Mouse (Mus musculus) neural tube, embryonic 11.5 days (tissue): ENCODE results near the gene Il1rap. TPM values are rescaled to one million over a fixed set of nuclear protein-coding genes. Genes with fewer than 3 reads are reported as not detected.

ENCODE experiments used
- ATAC-seq: fragments of 200-750 bp; cut with Nextera tagmentation; 2 replicates; pipeline ENCODE4 v1.8.0; 2017; ENCODE audit warnings: moderate number of reproducible peaks, mild to moderate bottlenecking, moderate TSS enrichment, moderate library complexity; ENCODE audit not compliant: insufficient read depth, low FRiP score, low TSS enrichment
- DNase-seq: peaks from one replicate; pipeline ENCODE4 v3.0.0-alpha.2; 2015; ENCODE audit warnings: low spot score
- H3K27ac ChIP-seq: fragments of 300-500 bp; sonication (generic); 2 replicates; pipeline ENCODE4 v1.5.1; 2014; ENCODE audit warnings: low read depth, mild to moderate bottlenecking, low read length
- H3K27me3 ChIP-seq: fragments of 300-500 bp; sonication (generic); 2 replicates; pipeline ENCODE4 v1.6.1; 2014; ENCODE audit warnings: mild to moderate bottlenecking, low read length, mixed read lengths; ENCODE audit not compliant: control insufficient read depth, insufficient read depth
- H3K36me3 ChIP-seq: fragments of 300-500 bp; sonication (generic); 2 replicates; pipeline ENCODE4 v1.6.1; 2014; ENCODE audit warnings: mild to moderate bottlenecking, low read length, moderate library complexity, mixed read lengths; ENCODE audit not compliant: control insufficient read depth, insufficient read depth
- H3K4me1 ChIP-seq: fragments of 300-500 bp; sonication (generic); 2 replicates; pipeline ENCODE4 v1.6.1; 2014; ENCODE audit warnings: low read length, mixed read lengths; ENCODE audit not compliant: control insufficient read depth, insufficient read depth
- H3K4me2 ChIP-seq: fragments of 300-500 bp; sonication (generic); 2 replicates; pipeline ENCODE4 v1.6.1; 2014; ENCODE audit warnings: low read depth, mild to moderate bottlenecking, moderate library complexity
- H3K4me3 ChIP-seq: fragments of 300-500 bp; sonication (generic); 2 replicates; pipeline ENCODE4 v1.5.1; 2014; ENCODE audit warnings: low read depth, low read length
- H3K9ac ChIP-seq: fragments of 300-500 bp; sonication (generic); 2 replicates; pipeline ENCODE4 v1.6.1; 2014; ENCODE audit warnings: mild to moderate bottlenecking, low read length
- H3K9me3 ChIP-seq: fragments of 300-500 bp; sonication (generic); 2 replicates; pipeline ENCODE4 v1.6.1; 2016; ENCODE audit warnings: low read length; ENCODE audit not compliant: control insufficient read depth
- WGBS: fragments of 180-500 bp; shearing (Covaris S2); extraction: QIAGEN DNeasy Blood & Tissue Kit; methylation state at CpG from one replicate; pipeline ENCODE4 v1.1.7; 2014; 5-methylcytosine and 5-hydroxymethylcytosine counted together
- polyA plus RNA-seq: library from polyadenylated mRNA; unstranded; fragments of >200 nt; fragmentation: Nextera tagmentation; extraction: Ambion mirVana; gene quantifications from 2 replicates; pipeline ENCODE4 v1.2.1, GENCODE M21; 2014

Il1rap gene
- polyA plus RNA-seq, 1 experiment from 2014 or later: 8.9 TPM

- Histone ChIP-seq H3K4me3 (no peak overlapping the region), H3K36me3 (no peaks in the 10 kb centered on the region), H3K27ac (no peak overlapping the region), H3K27me3 (no peaks in the 10 kb centered on the region), H3K4me2 (no peak overlapping the region), H3K4me1 (no peaks in the 10 kb centered on the region), H3K9me3 (no peaks in the 10 kb centered on the region), H3K9ac (no peak overlapping the region)
- no peak for DNase-seq
- WGBS: 83% methylated on average over 5 of the region's 5 CpGs
- ATAC-seq: no peak
These were observed 17.1 kb downstream of the Il1rap start for GRCm38 (mm10) chr16:26598591-26598990.

- Histone ChIP-seq H3K9ac (no peak overlapping the region), H3K9me3 (no peaks in the 10 kb centered on the region), H3K27ac (no peak overlapping the region), H3K4me1 (no peaks in the 10 kb centered on the region), H3K4me2 (no peak overlapping the region), H3K36me3 (no peaks in the 10 kb centered on the region), H3K27me3 (no peaks in the 10 kb centered on the region), H3K4me3 (no peak overlapping the region)
- ATAC-seq (no peak), DNase-seq (no peak)
- 91% methylated on average over 1 of the region's 1 CpGs for WGBS
These were observed 20.0 kb downstream of the Il1rap start for GRCm38 (mm10) chr16:26601482-26601881.

GRCm38 (mm10) chr16:26604621-26605020 lies 23.1 kb downstream of the Il1rap start:
- no peak for DNase-seq
- no peak overlapping the region for H3K4me3 ChIP-seq
- no peak overlapping the region for H3K9ac ChIP-seq
- H3K27me3 ChIP-seq: no peaks in the 10 kb centered on the region
- no peak overlapping the region for H3K27ac ChIP-seq
- 88% methylated on average over 3 of the region's 3 CpGs for WGBS
- H3K36me3 ChIP-seq: no peaks in the 10 kb centered on the region
- no peaks in the 10 kb centered on the region for H3K4me1 ChIP-seq
- no peak overlapping the region for H3K4me2 ChIP-seq
- no peaks in the 10 kb centered on the region for H3K9me3 ChIP-seq
- no peak for ATAC-seq

- DNase-seq (no peak), ATAC-seq (no peak)
- Histone ChIP-seq H3K4me3 (no peak overlapping the region), H3K36me3 (no peaks in the 10 kb centered on the region), H3K9me3 (no peaks in the 10 kb centered on the region), H3K27ac (no peak overlapping the region), H3K9ac (no peak overlapping the region), H3K4me1 (no peaks in the 10 kb centered on the region), H3K4me2 (no peak overlapping the region), H3K27me3 (no peaks in the 10 kb centered on the region)
- 93% methylated on average over 2 of the region's 2 CpGs for WGBS
These were observed 26.5 kb downstream of the Il1rap start for GRCm38 (mm10) chr16:26608003-26608402.

GRCm38 (mm10) chr16:26610508-26610907 lies 29.0 kb downstream of the Il1rap start:
- 83% methylated on average over 1 of the region's 1 CpGs for WGBS
- Histone ChIP-seq H3K27me3 (no peaks in the 10 kb centered on the region), H3K4me3 (no peak overlapping the region), H3K9ac (no peak overlapping the region), H3K9me3 (no peaks in the 10 kb centered on the region), H3K36me3 (no peaks in the 10 kb centered on the region), H3K27ac (no peak overlapping the region), H3K4me1 (no peaks in the 10 kb centered on the region), H3K4me2 (no peak overlapping the region)
- ATAC-seq (no peak), DNase-seq (no peak)

- no peak overlapping the region for H3K9ac ChIP-seq
- no peak overlapping the region for H3K27ac ChIP-seq
- H3K4me2 ChIP-seq: no peak overlapping the region
- 88% methylated on average over 10 of the region's 10 CpGs for WGBS
- no peak overlapping the region for H3K4me3 ChIP-seq
- no peaks in the 10 kb centered on the region for H3K27me3 ChIP-seq
- H3K9me3 ChIP-seq: no peaks in the 10 kb centered on the region
- no peaks in the 10 kb centered on the region for H3K36me3 ChIP-seq
- DNase-seq: no peak
- H3K4me1 ChIP-seq: no peaks in the 10 kb centered on the region
- no peak for ATAC-seq
These were observed 31.2 kb downstream of the Il1rap start for GRCm38 (mm10) chr16:26612499-26613220.

- ATAC-seq (no peak), DNase-seq (no peak)
- H3K4me3 ChIP-seq: no peak overlapping the region
- no peak overlapping the region for H3K4me2 ChIP-seq
- H3K27ac ChIP-seq: no peak overlapping the region
- H3K9ac ChIP-seq: no peak overlapping the region
- no peaks in the 10 kb centered on the region for H3K27me3 ChIP-seq
- H3K9me3 ChIP-seq: no peaks in the 10 kb centered on the region
- 89% methylated on average over 1 of the region's 1 CpGs for WGBS
- no peaks in the 10 kb centered on the region for H3K4me1 ChIP-seq
- no peaks in the 10 kb centered on the region for H3K36me3 ChIP-seq
These were observed 41.6 kb downstream of the Il1rap start for GRCm38 (mm10) chr16:26623141-26623540.

GRCm38 (mm10) chr16:26626065-26626464 lies 44.6 kb downstream of the Il1rap start:
- no peak overlapping the region for H3K4me2 ChIP-seq
- H3K9me3 ChIP-seq: no peaks in the 10 kb centered on the region
- WGBS: 80% methylated on average over 3 of the region's 3 CpGs
- no peak for DNase-seq
- H3K4me3 ChIP-seq: no peak overlapping the region
- ATAC-seq: no peak
- no peaks in the 10 kb centered on the region for H3K4me1 ChIP-seq
- no peaks in the 10 kb centered on the region for H3K27me3 ChIP-seq
- H3K9ac ChIP-seq: no peak overlapping the region
- H3K27ac ChIP-seq: no peak overlapping the region
- no peaks in the 10 kb centered on the region for H3K36me3 ChIP-seq

GRCm38 (mm10) chr16:26634800-26635199 lies 53.3 kb downstream of the Il1rap start:
- no peaks in the 10 kb centered on the region for H3K36me3 ChIP-seq
- H3K4me1 ChIP-seq: no peaks in the 10 kb centered on the region
- no peak for ATAC-seq
- no peak overlapping the region for H3K9ac ChIP-seq
- no peaks in the 10 kb centered on the region for H3K27me3 ChIP-seq
- no peak overlapping the region for H3K27ac ChIP-seq
- H3K4me2 ChIP-seq: no peak overlapping the region
- 87% methylated on average over 2 of the region's 2 CpGs for WGBS
- DNase-seq: no peak
- no peaks in the 10 kb centered on the region for H3K9me3 ChIP-seq
- H3K4me3 ChIP-seq: no peak overlapping the region
